28 mouse cellular contexts compared by ENCODE assay signal in genomic region chr3:96178427-96178826, GRCm38 (mm10). TPM values are rescaled to one million over a fixed set of nuclear protein-coding genes. Genes with fewer than 3 reads are reported as not detected.
"Had no signal": no experiment of that assay in that cellular context is flagged by ENCODE, and none has a peak within 500 bp of the region (broad histone marks: within the 10 kb centered on the region; RNA-seq: fewer than 3 reads in every experiment).

No protein-coding gene starts in this region.

- H3K4me2 ChIP-seq: embryonic facial prominence, embryonic 12.5 days; embryonic facial prominence, embryonic 13.5 days; embryonic facial prominence, embryonic 15.5 days; forebrain, embryonic 12.5 days; forebrain, embryonic 13.5 days; forebrain, embryonic 15.5 days had no signal

- H3K27me3 ChIP-seq: embryonic facial prominence, embryonic 12.5 days; embryonic facial prominence, embryonic 13.5 days; embryonic facial prominence, embryonic 15.5 days; forebrain, embryonic 13.5 days; forebrain, embryonic 15.5 days had no signal

- H3K4me3 ChIP-seq: embryonic facial prominence, embryonic 10.5 days; embryonic facial prominence, embryonic 12.5 days; embryonic facial prominence, embryonic 13.5 days; embryonic facial prominence, embryonic 15.5 days; erythroblast, embryonic 14.5 days; forebrain, embryonic 10.5 days; forebrain, embryonic 12.5 days; forebrain, embryonic 13.5 days; forebrain, embryonic 15.5 days; gastrocnemius, adult 2 months; heart, adult 2 months; heart, embryonic 10.5 days had no signal

- DNase-seq: cerebellum, postnatal 10 days; cerebellum, postnatal 14 days; cerebellum, postnatal 25 days; cerebellum, postnatal 36 days; embryo, embryonic 11 days; forebrain, postnatal 0 days; gastrocnemius, adult 2 months; gastrocnemius, postnatal 10 days; gastrocnemius, postnatal 14 days; gastrocnemius, postnatal 25 days; gastrocnemius, postnatal 36 days; heart, adult 11 months; heart, adult 18-20 months; heart, adult 2 months had no signal

- H3K9ac ChIP-seq: embryonic facial prominence, embryonic 12.5 days; embryonic facial prominence, embryonic 13.5 days; embryonic facial prominence, embryonic 15.5 days; forebrain, embryonic 12.5 days; forebrain, embryonic 13.5 days; forebrain, embryonic 15.5 days; forebrain, postnatal 0 days had no signal

- ATAC-seq: forebrain, embryonic 13.5 days; forebrain, embryonic 14.5 days; forebrain, embryonic 15.5 days; forebrain, embryonic 16.5 days; forebrain, postnatal 0 days had no signal

- H3K9me3 ChIP-seq: embryonic facial prominence, embryonic 10.5 days; embryonic facial prominence, embryonic 12.5 days; embryonic facial prominence, embryonic 13.5 days; embryonic facial prominence, embryonic 15.5 days; forebrain, embryonic 10.5 days; forebrain, embryonic 12.5 days; forebrain, embryonic 13.5 days; forebrain, embryonic 15.5 days; heart, embryonic 10.5 days had no signal

- H3K27ac ChIP-seq: embryonic facial prominence, embryonic 10.5 days; embryonic facial prominence, embryonic 12.5 days; embryonic facial prominence, embryonic 13.5 days; embryonic facial prominence, embryonic 15.5 days; forebrain, embryonic 10.5 days; forebrain, embryonic 12.5 days; forebrain, embryonic 13.5 days; forebrain, embryonic 15.5 days; gastrocnemius, adult 2 months; heart, adult 2 months; heart, embryonic 10.5 days had no signal

RNA-seq across cellular contexts. Expression of gene Sv2a, which starts 2.5 kb away (rescaled TPM):
- polyA plus RNA-seq: erythroblast, embryonic 14.5 days had no signal

RNA-seq across cellular contexts. Expression of gene Mtmr11, which starts 16.6 kb away (rescaled TPM):
- total RNA-seq: granulocyte monocyte progenitor cell, adult 5-6 weeks had no signal
- polyA plus RNA-seq: erythroblast, embryonic 14.5 days had no signal

RNA-seq across cellular contexts. Expression of gene Hist2h2ab, which starts 41.2 kb away (rescaled TPM):
- polyA plus RNA-seq: embryonic facial prominence, embryonic 11.5 days; embryonic facial prominence, embryonic 15.5 days; forebrain, embryonic 10.5 days; forebrain, embryonic 16.5 days; forebrain, postnatal 0 days had no signal
